Mouse (Mus musculus): ENCODE data around the gene Pcsk2.

DNA sequence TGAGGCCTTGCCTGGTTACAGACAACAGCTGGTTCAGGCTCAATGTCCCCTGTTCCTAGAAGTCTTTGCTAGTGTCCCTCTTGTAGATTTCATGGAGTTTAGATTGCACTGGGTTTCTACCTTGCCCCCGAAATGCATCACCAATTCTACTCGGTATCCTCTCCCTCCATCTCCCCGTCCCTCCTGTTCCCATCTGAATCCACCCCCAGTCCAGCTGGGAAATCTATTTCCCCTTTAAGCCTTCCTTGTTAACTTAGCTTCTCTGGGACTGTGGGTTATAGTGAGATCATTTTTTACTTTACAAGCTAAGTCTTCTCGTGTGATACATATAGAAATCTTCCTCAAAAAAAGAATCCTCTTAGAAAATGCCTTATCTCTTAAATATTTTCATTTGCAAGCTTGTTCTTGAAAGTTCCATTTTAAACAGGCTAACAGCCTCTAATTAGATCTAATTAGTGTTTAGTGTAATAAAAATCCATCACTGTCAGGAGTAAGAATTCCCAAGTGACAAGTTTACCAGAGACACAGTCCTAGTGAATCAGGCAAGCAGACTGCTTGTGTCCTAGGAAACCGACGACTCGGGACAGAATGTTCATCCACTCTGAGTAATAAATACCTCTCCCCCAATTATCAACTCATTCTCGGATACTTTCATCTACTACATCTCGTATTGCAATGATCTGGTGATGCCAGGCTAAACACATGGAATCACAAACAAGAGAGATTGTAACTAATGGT lies 206.3 kb downstream of the Pcsk2 start:
- TF ChIP-seq POLR2A (IDR thresholded peaks at IDR 0.05; ENCODE audit: low read depth, low read length): no peak
- TF ChIP-seq CTCF (IDR thresholded peaks at IDR 0.05; ENCODE audit: extremely low read depth, insufficient read length, insufficient replicate concordance, low read depth, low read length): no peak

Measured in small intestine, adult 2 months (tissue).